Mouse (Mus musculus): ENCODE results near the gene Cenps. TPM values are rescaled to one million over a fixed set of nuclear protein-coding genes. Genes with fewer than 3 reads are reported as not detected.
A peak's percentile ranks its signal among the peaks of the same experiment; 100 is the strongest.

Cenps gene
- polyA plus RNA-seq, 1 experiment from 2014 or later, result 31.0 TPM

DNA sequence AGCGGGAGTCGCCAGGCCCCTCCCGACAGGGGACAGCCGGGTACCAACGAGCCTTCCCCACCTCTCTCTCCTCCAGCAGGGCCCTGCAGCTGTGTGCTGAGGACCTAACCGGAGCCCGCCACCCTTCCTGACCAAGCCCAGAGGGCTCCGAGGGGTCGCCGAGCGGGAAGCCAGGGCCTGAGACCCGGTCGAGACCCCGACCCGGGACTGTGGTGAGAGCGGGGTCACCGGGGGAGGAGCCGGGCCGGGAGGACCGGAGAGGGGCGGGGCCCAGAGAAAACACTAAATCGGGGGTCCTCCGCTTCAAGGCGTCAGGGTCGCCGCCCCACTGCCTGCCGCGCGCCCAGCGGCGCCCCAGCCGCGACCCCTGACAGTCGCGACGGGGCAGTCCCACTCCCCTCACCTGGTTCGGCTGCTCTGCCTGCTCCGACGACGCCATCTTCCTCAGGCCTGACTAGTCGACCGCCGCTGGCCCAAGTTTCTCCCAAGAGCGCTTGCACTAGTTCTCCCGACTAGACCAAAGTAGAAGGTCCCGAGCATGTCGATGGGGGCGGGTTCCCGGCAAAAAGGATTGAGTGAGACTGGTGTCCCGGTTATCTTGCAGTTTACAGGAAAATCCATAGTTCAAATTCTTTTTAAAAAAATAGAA lies 37.9 kb downstream of the Cenps start, which contains the start of gene Pex14:
Pex14 (minus strand) TSS at position 508 of the 649 bp plus-strand sequence.
- Histone ChIP-seq H3K4me2 (replicated peaks) (peak within 1 kb of the TSS; percentile 96), H3K9me3 (no peaks in the 10 kb centered on the region), H3K27me3 (no peaks in the 10 kb centered on the region), H3K4me1 (peaks cover 18% of the 10 kb centered on the region), H3K4me3 (peak within 1 kb of the TSS; percentile 98), H3K9ac (peak within 1 kb of the TSS; percentile 91), H3K36me3 (no peaks in the 10 kb centered on the region), H3K27ac (peak within 1 kb of the TSS; percentile 44; the same call in 1 of the 2 replicates)
- peak; percentile 85 for ATAC-seq (ENCODE audit: low FRiP score, low read depth)
- WGBS, result 0% methylated on average over 49 of the region's 50 CpGs

DNA sequence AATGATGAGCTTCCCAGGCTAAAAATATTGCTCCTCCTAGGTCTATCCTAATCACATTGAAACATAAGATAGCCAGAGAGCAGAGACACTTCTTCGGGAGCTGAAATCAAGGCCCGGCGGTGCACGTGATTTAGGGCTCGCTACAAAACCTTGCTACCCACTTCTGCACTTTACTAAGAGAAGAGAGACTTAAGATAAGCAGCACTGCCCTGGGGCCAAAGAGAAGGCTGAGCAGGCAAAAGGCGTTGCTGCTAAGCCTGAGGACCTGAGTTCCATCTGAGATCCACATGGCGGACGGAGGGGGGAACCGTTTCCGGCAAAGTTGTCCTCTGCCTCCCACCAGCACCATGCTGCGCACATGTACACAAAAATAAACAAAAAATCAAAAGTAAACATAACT lies 38.9 kb downstream of the Cenps start:
- Histone ChIP-seq H3K27me3 (no peaks in the 10 kb centered on the region), H3K9ac (peak overlapping the region; percentile 91), H3K27ac (no peak overlapping the region), H3K4me1 (peaks cover 16% of the 10 kb centered on the region), H3K4me3 (peak overlapping the region; percentile 98), H3K4me2 (replicated peaks) (peak overlapping the region; percentile 96), H3K9me3 (no peaks in the 10 kb centered on the region), H3K36me3 (peaks cover 6% of the 10 kb centered on the region; the same call in 1 of the 2 replicates)
- 11% methylated on average over 11 of the region's 11 CpGs for WGBS
- ATAC-seq (ENCODE audit: low FRiP score, low read depth), result no peak

DNA sequence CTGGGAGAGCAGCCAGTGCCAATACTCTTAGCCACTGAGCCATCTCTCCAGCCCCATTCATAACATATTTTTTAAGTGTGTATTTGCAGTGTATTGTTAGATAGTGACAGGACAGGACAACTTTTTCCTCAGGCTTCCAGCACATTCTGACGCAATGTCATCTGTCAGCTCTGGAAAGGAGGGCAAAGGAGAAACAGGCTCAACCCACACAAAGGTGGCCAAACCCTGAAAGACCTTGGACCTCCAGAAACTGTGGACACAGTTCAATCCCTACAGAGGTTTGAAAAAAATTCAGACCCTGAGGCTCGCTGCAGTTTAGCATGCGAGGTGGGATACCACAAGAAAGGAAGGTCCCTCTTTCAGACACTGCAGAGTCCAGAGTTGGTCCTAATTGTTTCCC lies 39.5 kb downstream of the Cenps start:
- Histone ChIP-seq H3K27ac (no peak overlapping the region), H3K4me2 (replicated peaks) (peak overlapping the region; percentile 96), H3K27me3 (no peaks in the 10 kb centered on the region), H3K4me3 (peak overlapping the region; percentile 98), H3K9me3 (no peaks in the 10 kb centered on the region), H3K9ac (peak overlapping the region; percentile 91), H3K36me3 (peaks cover 11% of the 10 kb centered on the region), H3K4me1 (peaks cover 16% of the 10 kb centered on the region)
- 91% methylated on average over 3 of the region's 3 CpGs for WGBS
- no peak for ATAC-seq (ENCODE audit: low FRiP score, low read depth)

DNA sequence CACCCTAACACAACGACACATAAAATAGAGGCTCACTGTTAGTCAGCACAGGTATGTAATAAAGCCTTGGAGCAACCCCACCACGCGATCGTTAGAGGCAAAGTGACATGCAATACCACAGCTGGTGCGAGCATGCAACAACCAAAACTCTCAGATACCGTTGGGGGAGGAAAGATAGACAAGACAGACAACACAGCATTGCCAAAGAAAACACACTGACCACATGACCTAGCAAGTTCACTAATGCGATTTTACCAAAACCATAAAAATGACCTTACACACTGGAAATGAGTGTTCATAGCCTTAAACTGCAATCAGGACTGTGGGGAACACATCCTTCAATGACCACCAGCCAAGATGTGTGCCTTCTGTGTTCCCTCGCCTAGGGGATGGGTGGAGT lies 46.1 kb downstream of the Cenps start:
- Histone ChIP-seq H3K4me3 (no peak overlapping the region), H3K27ac (no peak overlapping the region), H3K9me3 (no peaks in the 10 kb centered on the region), H3K9ac (no peak overlapping the region), H3K4me1 (no peaks in the 10 kb centered on the region), H3K27me3 (no peaks in the 10 kb centered on the region), H3K4me2 (replicated peaks) (no peak overlapping the region), H3K36me3 (peaks cover 20% of the 10 kb centered on the region)
- WGBS, result 72% methylated on average over 8 of the region's 8 CpGs
- no peak for ATAC-seq (ENCODE audit: low FRiP score, low read depth)

DNA sequence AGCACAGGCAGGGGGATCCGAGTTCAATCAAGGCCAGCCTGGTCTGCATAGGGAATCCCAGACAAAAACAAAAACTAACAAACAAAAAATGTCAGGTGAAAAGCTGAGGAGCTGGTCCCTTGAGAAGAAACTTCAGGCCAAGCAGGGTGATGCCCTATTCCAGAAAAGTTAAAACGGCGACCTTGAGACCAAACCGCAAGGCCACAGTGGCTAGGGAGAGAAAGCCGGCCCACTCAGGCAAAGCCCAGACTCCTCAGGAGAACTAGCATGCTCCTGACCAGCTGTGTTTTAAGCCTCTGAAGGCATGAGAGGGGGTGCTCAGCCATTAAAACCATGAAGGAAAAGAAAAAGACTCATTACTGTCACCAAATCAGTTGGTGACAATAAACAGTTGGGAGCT lies 52.0 kb downstream of the Cenps start:
- no peak for ATAC-seq (ENCODE audit: low FRiP score, low read depth)

DNA sequence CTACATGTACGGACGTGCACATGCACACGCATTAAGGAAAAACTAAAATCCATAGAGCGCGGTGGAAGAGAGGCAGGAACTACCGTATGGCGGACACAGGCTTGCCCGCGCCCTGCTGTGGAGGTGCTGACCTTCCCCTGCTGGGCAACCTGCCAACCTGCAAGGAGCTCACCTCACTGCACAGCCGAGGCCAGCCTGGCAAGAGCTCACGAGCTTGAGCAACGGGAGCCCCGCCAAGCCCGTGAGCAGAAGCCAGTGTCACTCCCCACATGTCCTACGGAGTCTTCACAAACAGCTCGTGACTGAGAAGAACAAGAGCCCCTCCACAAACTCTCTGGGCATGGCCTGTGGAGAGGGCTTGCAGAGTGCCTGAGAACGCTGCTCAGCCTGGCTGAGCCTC lies 55.9 kb downstream of the Cenps start:
- no peaks in the 10 kb centered on the region for H3K9me3 ChIP-seq
- no peak overlapping the region for H3K9ac ChIP-seq
- no peak overlapping the region for H3K27ac ChIP-seq
- no peak for ATAC-seq (ENCODE audit: low FRiP score, low read depth)
- WGBS, result 74% methylated on average over 17 of the region's 17 CpGs
- H3K4me2 ChIP-seq (replicated peaks), result no peak overlapping the region
- H3K27me3 ChIP-seq, result no peaks in the 10 kb centered on the region
- peaks cover 13% of the 10 kb centered on the region for H3K4me1 ChIP-seq
- no peak overlapping the region for H3K4me3 ChIP-seq
- H3K36me3 ChIP-seq, result no peaks in the 10 kb centered on the region

More for the DNA sequence above, 52.0 kb downstream of the Cenps start:
- Histone ChIP-seq H3K27me3 (no peaks in the 10 kb centered on the region), H3K4me3 (no peak overlapping the region), H3K4me1 (peaks cover 13% of the 10 kb centered on the region), H3K9ac (no peak overlapping the region), H3K4me2 (replicated peaks) (no peak overlapping the region), H3K36me3 (no peaks in the 10 kb centered on the region), H3K27ac (no peak overlapping the region), H3K9me3 (no peaks in the 10 kb centered on the region)
- WGBS, result 76% methylated on average over 5 of the region's 5 CpGs

DNA sequence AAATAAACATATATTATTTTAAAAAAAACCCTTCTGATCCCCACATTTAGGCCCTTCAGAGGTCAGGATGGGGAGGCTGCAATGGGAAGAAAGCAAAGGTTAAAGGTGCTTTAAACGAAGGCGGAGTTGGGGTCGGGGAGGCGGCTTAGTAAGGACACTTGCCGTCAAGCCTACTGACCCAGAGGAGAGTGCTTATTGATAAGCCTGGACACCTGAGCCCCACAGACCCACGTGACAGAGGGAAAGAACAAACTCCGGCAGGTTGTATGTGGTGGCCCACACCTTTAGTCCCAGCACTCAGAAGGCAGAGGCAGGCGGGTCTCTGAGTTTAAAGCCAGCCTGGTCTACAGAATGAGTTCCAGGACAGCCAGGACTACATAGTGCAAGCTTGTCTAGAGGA lies 57.3 kb downstream of the Cenps start:
- Histone ChIP-seq H3K9me3 (no peaks in the 10 kb centered on the region), H3K4me3 (no peak overlapping the region), H3K36me3 (peaks cover 6% of the 10 kb centered on the region), H3K4me2 (replicated peaks) (no peak overlapping the region), H3K27ac (no peak overlapping the region), H3K27me3 (no peaks in the 10 kb centered on the region), H3K4me1 (peaks cover 23% of the 10 kb centered on the region), H3K9ac (no peak overlapping the region)
- 94% methylated on average over 8 of the region's 8 CpGs for WGBS
- no peak for ATAC-seq (ENCODE audit: low FRiP score, low read depth)

DNA sequence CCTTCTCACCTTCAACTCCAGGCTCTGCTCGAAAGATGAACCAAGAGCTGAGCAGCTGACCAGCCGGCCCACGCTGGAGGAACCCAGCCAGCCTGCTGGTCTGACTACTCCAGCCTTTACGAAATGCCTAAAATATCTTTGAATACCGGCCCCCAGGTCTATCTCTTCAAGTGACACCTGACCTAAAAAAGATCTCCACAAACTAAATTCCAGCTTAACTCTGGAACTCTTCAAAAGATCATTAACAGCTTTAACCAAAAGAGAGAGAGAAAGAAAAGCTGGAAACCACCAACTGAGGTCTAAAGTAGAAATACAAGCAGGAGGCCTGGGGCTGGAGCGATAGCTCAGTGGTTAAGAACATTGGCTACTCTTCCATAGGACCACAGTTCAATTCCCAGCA lies 57.8 kb downstream of the Cenps start:
- Histone ChIP-seq H3K27ac (no peak overlapping the region), H3K9ac (no peak overlapping the region), H3K4me1 (peaks cover 23% of the 10 kb centered on the region), H3K9me3 (no peaks in the 10 kb centered on the region), H3K27me3 (no peaks in the 10 kb centered on the region), H3K4me3 (no peak overlapping the region), H3K4me2 (replicated peaks) (no peak overlapping the region), H3K36me3 (peaks cover 10% of the 10 kb centered on the region)
- WGBS, result 83% methylated on average over 6 of the region's 6 CpGs
- no peak for ATAC-seq (ENCODE audit: low FRiP score, low read depth)

DNA sequence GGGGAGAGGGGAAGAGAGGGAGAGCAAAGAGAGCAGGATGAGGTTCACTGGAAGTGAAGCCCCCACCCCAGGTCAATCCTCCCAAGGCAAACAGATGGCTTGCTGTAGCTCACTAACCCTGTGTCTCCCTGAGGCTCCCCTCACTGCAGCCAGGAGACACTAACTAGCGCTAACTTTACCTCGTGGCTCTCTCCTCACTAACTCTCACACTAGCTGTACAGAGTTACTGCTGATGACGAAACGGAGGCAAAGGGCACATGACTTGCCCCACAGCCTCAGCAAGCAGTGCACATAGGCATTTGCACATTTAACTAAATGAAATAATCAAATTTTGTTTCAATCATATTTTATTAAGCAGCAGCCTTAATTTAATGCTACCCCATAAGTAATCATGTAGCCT lies 59.2 kb downstream of the Cenps start:
- no peaks in the 10 kb centered on the region for H3K27me3 ChIP-seq
- no peak overlapping the region for H3K9ac ChIP-seq
- WGBS, result 61% methylated on average over 4 of the region's 4 CpGs
- H3K9me3 ChIP-seq, result no peaks in the 10 kb centered on the region
- H3K36me3 ChIP-seq, result peaks cover 14% of the 10 kb centered on the region
- no peak overlapping the region for H3K4me2 ChIP-seq (replicated peaks)
- H3K4me1 ChIP-seq, result peaks cover 23% of the 10 kb centered on the region
- ATAC-seq (ENCODE audit: low FRiP score, low read depth), result no peak
- no peak overlapping the region for H3K27ac ChIP-seq
- no peak overlapping the region for H3K4me3 ChIP-seq

Other genes starting within 250 kb of the Cenps start
- 51.1 and 54.3 TPM in 2 replicates for gene Pex14, start 37.8 kb downstream of the Cenps start, polyA plus RNA-seq (2015; fragmentation: Nextera tagmentation; extraction: Ambion mirVana)
- gene Dffa, start 33.5 kb downstream of the Cenps start, polyA plus RNA-seq (2015; fragmentation: Nextera tagmentation; extraction: Ambion mirVana), result 31.7 and 33.8 TPM in 2 replicates
- gene Cort, start 10.9 kb downstream of the Cenps start, polyA plus RNA-seq (2015; fragmentation: Nextera tagmentation; extraction: Ambion mirVana), result 0.31 TPM in 1 of 2 replicates, not detected in the other
- gene Pgd, start 29.1 kb upstream of the Cenps start, polyA plus RNA-seq (2015; fragmentation: Nextera tagmentation; extraction: Ambion mirVana), result 113 and 116 TPM in 2 replicates
- 49.2 and 50.2 TPM in 2 replicates for gene Kif1b, start 170.1 kb upstream of the Cenps start, polyA plus RNA-seq (2015; fragmentation: Nextera tagmentation; extraction: Ambion mirVana)

Measured in limb, embryonic 13.5 days (tissue).